Mouse (Mus musculus) leukemia stem cell, adult 10-12 weeks (primary cell): ENCODE data around the gene 4930524B15Rik. TPM values are rescaled to one million over a fixed set of nuclear protein-coding genes. Genes with fewer than 3 reads are reported as not detected.

Experiments used
- polyA plus RNA-seq: library from polyadenylated mRNA; stranded (reverse); fragments of >175 nt; gene quantifications from 2 replicates; pipeline ENCODE4 v1.2.3, GENCODE M21; 2012; ENCODE audit warnings: low replicate concordance

Gene 4930524B15Rik
- not detected in 2 replicates for polyA plus RNA-seq

DNA sequence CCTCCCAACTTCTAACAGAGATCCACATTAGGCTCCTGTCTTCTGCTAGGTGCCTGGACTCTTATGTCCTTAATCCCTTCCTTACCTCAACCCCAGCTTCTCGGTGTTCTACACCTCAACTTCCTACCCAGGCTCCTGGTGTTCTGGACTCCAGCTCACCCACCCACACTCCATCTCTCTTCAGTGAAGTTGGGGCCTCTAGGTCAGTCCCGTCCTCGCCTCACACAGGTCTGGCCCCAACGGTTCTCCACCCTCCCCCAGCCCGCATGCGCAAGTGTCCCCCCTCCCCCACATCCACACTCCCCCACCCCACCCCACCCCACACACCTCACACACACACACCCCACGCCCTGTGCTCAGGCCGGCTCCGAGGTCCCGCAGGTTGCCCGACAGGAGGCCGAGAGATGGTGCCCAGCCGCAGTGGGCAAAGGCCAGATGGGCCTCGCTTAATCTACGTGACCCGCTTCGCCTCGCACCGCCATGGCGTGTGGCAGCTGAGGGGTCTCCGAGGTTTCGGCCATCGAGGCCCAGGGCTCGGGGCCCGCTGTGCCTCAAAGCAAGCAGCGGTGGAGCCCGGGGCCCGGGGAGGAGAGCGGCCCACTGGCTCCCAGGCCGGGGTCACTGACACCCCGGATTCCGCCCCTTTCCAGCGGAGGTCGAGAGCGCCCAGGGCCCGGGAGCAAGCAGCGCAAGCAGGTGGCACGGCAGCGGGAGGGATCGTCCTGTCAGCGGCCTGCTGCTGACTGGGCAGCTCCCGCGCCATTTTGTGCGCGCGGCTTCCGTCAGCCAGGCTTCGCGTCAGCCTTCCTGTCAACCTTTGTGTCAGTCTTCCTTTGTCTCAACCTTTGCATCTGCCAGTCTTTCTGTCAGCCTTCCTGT lies at the start of gene 4930524B15Rik:
4930524B15Rik (plus strand) TSS at position 337 of the 879 bp plus-strand sequence.

DNA sequence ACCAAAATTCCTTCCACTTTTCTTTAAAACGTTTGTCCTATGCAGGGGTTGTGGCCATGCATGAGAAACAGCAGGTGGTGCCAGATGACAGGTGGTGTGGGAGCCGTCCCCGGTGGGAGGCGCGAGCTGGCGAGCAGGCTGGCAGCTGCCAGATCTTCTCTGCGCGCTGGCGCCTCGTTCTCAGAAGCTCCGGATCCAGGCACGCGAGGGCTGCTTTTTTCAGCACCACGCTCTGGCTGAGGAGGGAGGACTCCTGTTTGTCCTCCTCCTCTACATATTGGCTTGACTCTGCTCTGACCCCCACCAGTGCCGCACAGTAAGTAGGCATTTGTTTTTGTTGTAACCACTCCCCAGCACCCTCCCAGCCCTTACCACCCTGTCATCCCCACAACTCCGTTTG lies 34.9 kb downstream of the 4930524B15Rik start, which contains the start of gene Nsg2:
Nsg2 (plus strand) TSS at position 183 of the 400 bp plus-strand sequence.

Other genes with a start within 250 kb of the 4930524B15Rik start
- 6.8 and 23.9 TPM in 2 replicates for gene Cpeb4, start 93.4 kb upstream of the 4930524B15Rik start, polyA plus RNA-seq
- 0.25 and 0.33 TPM in 2 replicates for gene Nsg2, start 34.9 kb downstream of the 4930524B15Rik start, polyA plus RNA-seq
- 4.6 and 4.7 TPM in 2 replicates for gene Il9r, start 234.7 kb downstream of the 4930524B15Rik start, polyA plus RNA-seq
- gene Snrnp25, start 239.8 kb downstream of the 4930524B15Rik start, polyA plus RNA-seq: 19.5 and 33.5 TPM in 2 replicates